Mouse (Mus musculus) G1E (cell line): ENCODE results near the gene Drc3.

ENCODE experiments used
- CTCF ChIP-seq: IDR thresholded peaks from 2 replicates; pipeline ENCODE4 v1.5.1; 2012; ENCODE audit warnings: low read depth, low read length, inconsistent platforms, mixed read lengths
- GATA1 ChIP-seq: IDR thresholded peaks from 2 replicates; pipeline ENCODE4 v1.6.1; 2012; ENCODE audit warnings: borderline replicate concordance, low read length, inconsistent platforms, mixed read lengths
- TAL1 ChIP-seq: conservative IDR thresholded peaks from 2 replicates; pipeline ENCODE4 v1.6.1; 2012; ENCODE audit warnings: low read depth, low read length, inconsistent platforms, mixed read lengths

GRCm38 (mm10) chr11:60339361-60339760, 13.8 kb upstream of the Drc3 start:
- no peak for TF ChIP-seq CTCF
- no peak for TF ChIP-seq GATA1
- TF ChIP-seq TAL1 = no peak
